Mouse (Mus musculus) testis, adult 2 months (tissue): Measurements from ENCODE around the gene Atf7ip.

Experiments
- CTCF ChIP-seq: fragments of 200-500 bp; IDR thresholded peaks from 2 replicates; pipeline ENCODE4 v1.5.1; 2012; ENCODE audit warnings: low read depth, mild to moderate bottlenecking, inconsistent platforms, low read length, moderate library complexity; ENCODE audit not compliant: control insufficient read depth, insufficient read depth, insufficient replicate concordance
- POLR2A ChIP-seq: fragments of 200-500 bp; IDR thresholded peaks from 2 replicates; pipeline ENCODE4 v1.6.1; 2012; ENCODE audit warnings: low read depth, mild to moderate bottlenecking, inconsistent platforms, low read length, moderate library complexity; ENCODE audit not compliant: control insufficient read depth

- TF ChIP-seq CTCF (no peak), POLR2A (no peak)
These were observed 15.7 kb downstream of the Atf7ip start for GRCm38 (mm10) chr6:136521681-136522080.
